Mouse (Mus musculus): ENCODE measurements at regions not wholly inside any gene's neighbourhood (a gene's known extent, or its start where the extent isn't known, plus 50 kb on each side); places are given as distances from the start of the nearest gene placed in this dataset.

- Histone ChIP-seq H3K9me3 (ENCODE audit: low read length) (no peaks in the 10 kb centered on the region), H3K27me3 (ENCODE audit: insufficient read depth, low read length) (no peaks in the 10 kb centered on the region), H3K36me3 (ENCODE audit: insufficient read depth, low read length) (no peaks in the 10 kb centered on the region), H3K4me3 (replicated peaks; ENCODE audit: low read length) (no peak overlapping the region), H3K4me1 (replicated peaks; ENCODE audit: low read depth, low read length) (peaks cover 12% of the 10 kb centered on the region)
- no peak for TF ChIP-seq POU5F1 (IDR thresholded peaks at IDR 0.05; ENCODE audit: borderline replicate concordance, low read length)
- no peak for TF ChIP-seq CTCF (conservative IDR thresholded peaks at IDR 0.05; ENCODE audit: low read length)
- TF ChIP-seq NANOG (IDR thresholded peaks at IDR 0.05; ENCODE audit: borderline replicate concordance, low read length): no peak
These were observed 57.8 kb upstream of the Anapc15-ps start for GRCm38 (mm10) chr10:95731001-95731400.

GRCm38 (mm10) chr10:95729890-95730289, 56.6 kb upstream of the Anapc15-ps start:
- H3K4me3 ChIP-seq (replicated peaks; ENCODE audit: low read length): no peak overlapping the region
- TF ChIP-seq CTCF (conservative IDR thresholded peaks at IDR 0.05; ENCODE audit: low read length) (no peak), NANOG (IDR thresholded peaks at IDR 0.05; ENCODE audit: borderline replicate concordance, low read length) (no peak), POU5F1 (IDR thresholded peaks at IDR 0.05; ENCODE audit: borderline replicate concordance, low read length) (no peak)
- peaks cover 12% of the 10 kb centered on the region for H3K4me1 ChIP-seq (replicated peaks; ENCODE audit: low read depth, low read length)
- no peaks in the 10 kb centered on the region for H3K9me3 ChIP-seq (ENCODE audit: low read length)
- H3K36me3 ChIP-seq (ENCODE audit: insufficient read depth, low read length): no peaks in the 10 kb centered on the region
- H3K27me3 ChIP-seq (ENCODE audit: insufficient read depth, low read length): no peaks in the 10 kb centered on the region

GRCm38 (mm10) chr10:95725910-95726309, 52.7 kb upstream of the Anapc15-ps start:
- TF ChIP-seq CTCF (conservative IDR thresholded peaks at IDR 0.05; ENCODE audit: low read length) (no peak), POU5F1 (IDR thresholded peaks at IDR 0.05; ENCODE audit: borderline replicate concordance, low read length) (no peak), NANOG (IDR thresholded peaks at IDR 0.05; ENCODE audit: borderline replicate concordance, low read length) (no peak)
- peaks cover 4% of the 10 kb centered on the region; the same call in 1 of the 2 replicates for H3K9me3 ChIP-seq (ENCODE audit: low read length)
- no peaks in the 10 kb centered on the region for H3K27me3 ChIP-seq (ENCODE audit: insufficient read depth, low read length)
- H3K4me3 ChIP-seq (replicated peaks; ENCODE audit: low read length): no peak overlapping the region
- peaks cover 17% of the 10 kb centered on the region for H3K4me1 ChIP-seq (replicated peaks; ENCODE audit: low read depth, low read length)
- H3K36me3 ChIP-seq (ENCODE audit: insufficient read depth, low read length): no peaks in the 10 kb centered on the region

- Histone ChIP-seq H3K9me3 (ENCODE audit: low read length) (peaks cover 4% of the 10 kb centered on the region; the same call in 1 of the 2 replicates), H3K4me1 (replicated peaks; ENCODE audit: low read depth, low read length) (peaks cover 23% of the 10 kb centered on the region), H3K27me3 (ENCODE audit: insufficient read depth, low read length) (no peaks in the 10 kb centered on the region), H3K4me3 (replicated peaks; ENCODE audit: low read length) (no peak overlapping the region), H3K36me3 (ENCODE audit: insufficient read depth, low read length) (no peaks in the 10 kb centered on the region)
- no peak for TF ChIP-seq NANOG (IDR thresholded peaks at IDR 0.05; ENCODE audit: borderline replicate concordance, low read length)
- TF ChIP-seq POU5F1 (IDR thresholded peaks at IDR 0.05; ENCODE audit: borderline replicate concordance, low read length): no peak
- TF ChIP-seq CTCF (conservative IDR thresholded peaks at IDR 0.05; ENCODE audit: low read length): no peak
These were observed 52.1 kb upstream of the Anapc15-ps start for GRCm38 (mm10) chr10:95725349-95725748.
